Mouse (Mus musculus) kidney, postnatal 0 days (tissue): ENCODE measurements around the gene Tsen54. TPM values are rescaled to one million over a fixed set of nuclear protein-coding genes. Genes with fewer than 3 reads are reported as not detected.

Experiments used
- ATAC-seq: fragments of 200-750 bp; cut with Nextera tagmentation; replicated peaks from 2 replicates; pipeline ENCODE4 v1.8.0; 2017; ENCODE audit warnings: low read depth, moderate number of reproducible peaks, moderate TSS enrichment, moderate library complexity; ENCODE audit not compliant: low FRiP score
- DNase-seq: peaks from one replicate; pipeline ENCODE4 v3.0.0-alpha.2; 2016; ENCODE audit warnings: low spot score
- H3K27ac ChIP-seq: fragments of 300-500 bp; sonication (generic); 2 replicates; pipeline ENCODE4 v1.5.1; 2014; ENCODE audit warnings: mild to moderate bottlenecking
- H3K27me3 ChIP-seq: fragments of 300-500 bp; sonication (generic); 2 replicates; pipeline ENCODE4 v1.6.1; 2014; ENCODE audit warnings: low read length, mixed read lengths; ENCODE audit not compliant: insufficient read depth
- H3K36me3 ChIP-seq: fragments of 300-500 bp; sonication (generic); 2 replicates; pipeline ENCODE4 v1.6.1; 2014; ENCODE audit warnings: low read length, mixed read lengths; ENCODE audit not compliant: insufficient read depth
- H3K4me1 ChIP-seq: fragments of 300-500 bp; sonication (generic); replicated peaks from 2 replicates; pipeline ENCODE4 v1.6.1; 2014; ENCODE audit warnings: antibody characterized with exemption, low read length, mixed read lengths; ENCODE audit not compliant: insufficient read depth
- H3K4me2 ChIP-seq: fragments of 300-500 bp; sonication (generic); 2 replicates; pipeline ENCODE4 v1.6.1; 2014; ENCODE audit warnings: mild to moderate bottlenecking, low read length, moderate library complexity, mixed read lengths
- H3K4me3 ChIP-seq: fragments of 300-500 bp; sonication (generic); replicated peaks from 2 replicates; pipeline ENCODE4 v1.5.1; 2014; ENCODE audit warnings: low read depth, low read length
- H3K9ac ChIP-seq: fragments of 300-500 bp; sonication (generic); 2 replicates; pipeline ENCODE4 v1.6.1; 2014; ENCODE audit warnings: low read depth, low read length
- H3K9me3 ChIP-seq: fragments of 300-500 bp; sonication (generic); replicated peaks from 2 replicates; pipeline ENCODE4 v1.6.1; 2016; ENCODE audit warnings: low read length, inconsistent platforms, mixed read lengths
- CTCF ChIP-seq: IDR thresholded peaks from 2 replicates; pipeline ENCODE4 v1.5.1; 2016; ENCODE audit warnings: antibody characterized with exemption, low read depth, mild to moderate bottlenecking, moderate library complexity
- WGBS: fragments of 180-500 bp; shearing (Covaris S2); extraction: QIAGEN DNeasy Blood & Tissue Kit; methylation state at CpG from one replicate; pipeline ENCODE4 v1.1.7; 2014; 5-methylcytosine and 5-hydroxymethylcytosine counted together
- polyA plus RNA-seq: library from polyadenylated mRNA; unstranded; fragments of >200 nt; fragmentation: Nextera tagmentation; extraction: Ambion mirVana; gene quantifications from 2 replicates; pipeline ENCODE4 v1.2.1, GENCODE M21; 2015

The Tsen54 gene
- polyA plus RNA-seq, 1 experiment from 2014 or later, result 34.7 TPM

GRCm38 (mm10) chr11:115774653-115775052, 39.9 kb upstream of the Tsen54 start:
- Histone ChIP-seq H3K27ac (peak overlapping the region; percentile 73; the same call in 1 of the 2 replicates), H3K9ac (no peak overlapping the region), H3K36me3 (no peaks in the 10 kb centered on the region), H3K4me1 (peaks cover 49% of the 10 kb centered on the region), H3K9me3 (no peaks in the 10 kb centered on the region), H3K27me3 (no peaks in the 10 kb centered on the region), H3K4me3 (no peak overlapping the region), H3K4me2 (no peak overlapping the region)
- 33% methylated on average over 4 of the region's 4 CpGs for WGBS
- ATAC-seq (no peak), DNase-seq (no peak)
- TF ChIP-seq CTCF, result no peak

- WGBS, result 33% methylated on average over 18 of the region's 18 CpGs
- H3K27ac ChIP-seq, result peak overlapping the region; percentile 73
- no peaks in the 10 kb centered on the region for H3K9me3 ChIP-seq
- ATAC-seq (no peak), DNase-seq (peak; percentile 39)
- H3K4me3 ChIP-seq, result no peak overlapping the region
- H3K4me2 ChIP-seq, result peak overlapping the region; percentile 7; the same call in 1 of the 2 replicates
- no peak for TF ChIP-seq CTCF
- H3K36me3 ChIP-seq, result no peaks in the 10 kb centered on the region
- H3K4me1 ChIP-seq, result peaks cover 54% of the 10 kb centered on the region
- H3K9ac ChIP-seq, result 0 out of 2 replicates have a peak overlapping the region, but pooled peaks have one; percentile 32
- no peaks in the 10 kb centered on the region for H3K27me3 ChIP-seq
These were observed 38.5 kb upstream of the Tsen54 start for GRCm38 (mm10) chr11:115775821-115776665.

- DNase-seq (no peak), ATAC-seq (no peak)
- Histone ChIP-seq H3K27me3 (no peaks in the 10 kb centered on the region), H3K4me3 (no peak overlapping the region), H3K27ac (peak overlapping the region; percentile 73), H3K4me2 (no peak overlapping the region), H3K4me1 (peaks cover 58% of the 10 kb centered on the region), H3K9ac (no peak overlapping the region), H3K36me3 (no peaks in the 10 kb centered on the region), H3K9me3 (no peaks in the 10 kb centered on the region)
- WGBS, result 74% methylated on average over 9 of the region's 9 CpGs
- TF ChIP-seq CTCF, result no peak
These were observed 37.6 kb upstream of the Tsen54 start for GRCm38 (mm10) chr11:115776954-115777353.

GRCm38 (mm10) chr11:115777487-115778335, 36.8 kb upstream of the Tsen54 start:
- Histone ChIP-seq H3K9ac (no peak overlapping the region), H3K4me1 (peaks cover 58% of the 10 kb centered on the region)
- 66% methylated on average over 17 of the region's 17 CpGs for WGBS

GRCm38 (mm10) chr11:115779038-115779571, 35.4 kb upstream of the Tsen54 start:
- no peaks in the 10 kb centered on the region for H3K36me3 ChIP-seq
- no peak overlapping the region for H3K4me3 ChIP-seq
- 3% methylated on average over 9 of the region's 9 CpGs for WGBS
- H3K9ac ChIP-seq, result no peak overlapping the region
- ATAC-seq (peak; percentile 86), DNase-seq (peak; percentile 94)
- no peak for TF ChIP-seq CTCF
- H3K4me1 ChIP-seq, result peaks cover 58% of the 10 kb centered on the region
- H3K27ac ChIP-seq, result peak overlapping the region; percentile 89
- no peak overlapping the region for H3K4me2 ChIP-seq
- no peaks in the 10 kb centered on the region for H3K27me3 ChIP-seq
- no peaks in the 10 kb centered on the region for H3K9me3 ChIP-seq

More at GRCm38 (mm10) chr11:115777487-115778335, 36.8 kb upstream of the Tsen54 start:
- no peaks in the 10 kb centered on the region for H3K27me3 ChIP-seq
- H3K9me3 ChIP-seq, result no peaks in the 10 kb centered on the region
- H3K27ac ChIP-seq, result peak overlapping the region; percentile 73; the same call in 1 of the 2 replicates
- no peak overlapping the region for H3K4me2 ChIP-seq
- 0 out of 2 replicates have a peak, but pooled peaks have one; percentile 9 for ATAC-seq
- no peak overlapping the region for H3K4me3 ChIP-seq
- H3K36me3 ChIP-seq, result no peaks in the 10 kb centered on the region
- no peak for TF ChIP-seq CTCF
- peak; percentile 44 for DNase-seq
